Mouse (Mus musculus) small intestine, adult 2 months (tissue): ENCODE measurements around the gene Slit1. TPM values are rescaled to one million over a fixed set of nuclear protein-coding genes. Genes with fewer than 3 reads are reported as not detected.

Experiments used
- H3K27ac ChIP-seq: fragments of 200-500 bp; 2 replicates; pipeline ENCODE4 v1.5.1; 2012; ENCODE audit warnings: low read depth, low read length, control low read depth, inconsistent platforms; ENCODE audit not compliant: insufficient read depth
- H3K27me3 ChIP-seq: fragments of 200-500 bp; 2 replicates; pipeline ENCODE4 v1.6.1; 2012; ENCODE audit warnings: mild to moderate bottlenecking, moderate library complexity, low read length, inconsistent platforms; ENCODE audit not compliant: control insufficient read depth, insufficient read depth
- H3K36me3 ChIP-seq: fragments of 200-500 bp; 2 replicates; pipeline ENCODE4 v1.6.1; 2012; ENCODE audit warnings: mild to moderate bottlenecking, low read length, control low read depth, inconsistent platforms; ENCODE audit not compliant: control insufficient read depth, insufficient read depth
- H3K4me1 ChIP-seq: fragments of 200-500 bp; 2 replicates; pipeline ENCODE4 v1.6.1; 2012; ENCODE audit warnings: low read length, inconsistent platforms, mixed read lengths; ENCODE audit not compliant: control insufficient read depth, insufficient read depth, insufficient read length
- H3K4me3 ChIP-seq: fragments of 200-500 bp; 2 replicates; pipeline ENCODE4 v1.5.1; 2012; ENCODE audit warnings: low read depth, mild to moderate bottlenecking, control low read depth, inconsistent platforms, low read length, moderate library complexity
- CTCF ChIP-seq: fragments of 200-500 bp; IDR thresholded peaks from 2 replicates; pipeline ENCODE4 v1.5.1; 2012; ENCODE audit warnings: low read depth, mild to moderate bottlenecking, control low read depth, inconsistent platforms, low read length, moderate library complexity, mixed read lengths; ENCODE audit not compliant: insufficient replicate concordance, insufficient read length; ENCODE audit errors: extremely low read depth
- POLR2A ChIP-seq: fragments of 200-500 bp; IDR thresholded peaks from 2 replicates; pipeline ENCODE4 v1.6.1; 2012; ENCODE audit warnings: low read depth, mild to moderate bottlenecking, control low read depth, inconsistent platforms, low read length, moderate library complexity
- WGBS: fragments of 180-500 bp; shearing (Covaris S2); methylation state at CpG from one replicate; pipeline ENCODE4 v1.1.7; 2018; 5-methylcytosine and 5-hydroxymethylcytosine counted together
- polyA plus RNA-seq: library from polyadenylated mRNA; depleted of rRNA; stranded (reverse); fragments of >200 nt; gene quantifications from 2 replicates; pipeline ENCODE4 v1.2.3, GENCODE M21; 2012

Gene Slit1
- polyA plus RNA-seq, 1 experiment = 0.94 TPM

- Histone ChIP-seq H3K27ac (no peak overlapping the region), H3K36me3 (no peaks in the 10 kb centered on the region), H3K4me1 (no peaks in the 10 kb centered on the region), H3K4me3 (no peak overlapping the region), H3K27me3 (0 out of 2 replicates have a peak, but pooled peaks cover 3% of the 10 kb centered on the region)
- TF ChIP-seq POLR2A = no peak
- no peak for TF ChIP-seq CTCF
- WGBS = 29% methylated on average over 12 of the region's 12 CpGs
Observed at GRCm38 (mm10) chr19:41669747-41670342, 73.6 kb downstream of the Slit1 start.

- TF ChIP-seq POLR2A = no peak
- TF ChIP-seq CTCF = no peak
- Histone ChIP-seq H3K27ac (no peak overlapping the region), H3K4me1 (no peaks in the 10 kb centered on the region), H3K4me3 (no peak overlapping the region), H3K27me3 (peaks cover 3% of the 10 kb centered on the region), H3K36me3 (no peaks in the 10 kb centered on the region)
- 16% methylated on average over 6 of the region's 6 CpGs for WGBS
Observed at GRCm38 (mm10) chr19:41667591-41667990, 75.9 kb downstream of the Slit1 start.

GRCm38 (mm10) chr19:41665941-41666340 is 77.5 kb downstream of the Slit1 start:
- Histone ChIP-seq H3K4me3 (no peak overlapping the region), H3K27ac (no peak overlapping the region), H3K27me3 (no peaks in the 10 kb centered on the region; the same call in none of the 2 replicates), H3K36me3 (no peaks in the 10 kb centered on the region), H3K4me1 (no peaks in the 10 kb centered on the region)
- 44% methylated on average over 4 of the region's 4 CpGs for WGBS
- TF ChIP-seq CTCF (no peak), POLR2A (no peak)

- Histone ChIP-seq H3K27me3 (no peaks in the 10 kb centered on the region; the same call in none of the 2 replicates), H3K4me1 (no peaks in the 10 kb centered on the region), H3K36me3 (no peaks in the 10 kb centered on the region), H3K4me3 (no peak overlapping the region), H3K27ac (no peak overlapping the region)
- 38% methylated on average over 13 of the region's 13 CpGs for WGBS
- TF ChIP-seq POLR2A (no peak), CTCF (no peak)
Observed at GRCm38 (mm10) chr19:41663506-41664242, 79.8 kb downstream of the Slit1 start.

- H3K4me3 ChIP-seq = no peak overlapping the region
- 46% methylated on average over 13 of the region's 13 CpGs for WGBS
- H3K4me1 ChIP-seq = no peaks in the 10 kb centered on the region
- no peak overlapping the region for H3K27ac ChIP-seq
- no peaks in the 10 kb centered on the region for H3K36me3 ChIP-seq
- H3K27me3 ChIP-seq = no peaks in the 10 kb centered on the region; the same call in none of the 2 replicates
- TF ChIP-seq POLR2A (no peak), CTCF (no peak)
Observed at GRCm38 (mm10) chr19:41661466-41661865, 82.0 kb downstream of the Slit1 start.

GRCm38 (mm10) chr19:41660999-41661374 is 82.5 kb downstream of the Slit1 start:
- Histone ChIP-seq H3K4me3 (no peak overlapping the region), H3K27me3 (no peaks in the 10 kb centered on the region; the same call in none of the 2 replicates), H3K4me1 (no peaks in the 10 kb centered on the region), H3K27ac (no peak overlapping the region), H3K36me3 (no peaks in the 10 kb centered on the region)
- TF ChIP-seq POLR2A = no peak
- TF ChIP-seq CTCF = no peak
- 6% methylated on average over 4 of the region's 4 CpGs for WGBS

GRCm38 (mm10) chr19:41660294-41660998 is 83.0 kb downstream of the Slit1 start:
- peaks cover 2% of the 10 kb centered on the region; the same call in 1 of the 2 replicates for H3K4me1 ChIP-seq
- WGBS = 63% methylated on average over 17 of the region's 17 CpGs
- H3K27ac ChIP-seq = no peak overlapping the region
- no peak overlapping the region for H3K4me3 ChIP-seq
- no peaks in the 10 kb centered on the region for H3K36me3 ChIP-seq
- H3K27me3 ChIP-seq = no peaks in the 10 kb centered on the region; the same call in none of the 2 replicates
- TF ChIP-seq CTCF (no peak), POLR2A (no peak)
